Mouse (Mus musculus): ENCODE results near the gene Tex12.

The Tex12 gene

DNA sequence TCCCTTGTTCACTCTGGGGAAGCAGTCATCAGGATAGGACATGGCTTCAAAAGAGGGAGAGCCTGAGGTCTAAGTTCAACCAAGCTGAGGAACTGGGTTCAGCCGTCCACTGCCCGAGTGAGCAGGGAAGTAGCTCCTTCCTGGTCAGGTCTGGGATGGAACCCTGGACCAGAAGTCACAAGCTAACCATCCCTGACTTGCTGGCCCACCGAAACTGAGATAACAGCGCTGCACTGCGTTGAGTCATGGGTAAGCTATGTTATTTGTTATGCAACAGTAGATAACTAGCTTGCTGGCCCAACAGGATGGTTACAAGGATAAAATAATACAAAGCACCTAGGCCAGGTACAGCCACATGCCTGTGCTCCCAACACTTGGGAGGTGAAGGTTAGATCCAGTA is 45.7 kb downstream of the Tex12 start:
- DNase-seq (ENCODE audit: low read depth, low spot score) = no peak

DNA sequence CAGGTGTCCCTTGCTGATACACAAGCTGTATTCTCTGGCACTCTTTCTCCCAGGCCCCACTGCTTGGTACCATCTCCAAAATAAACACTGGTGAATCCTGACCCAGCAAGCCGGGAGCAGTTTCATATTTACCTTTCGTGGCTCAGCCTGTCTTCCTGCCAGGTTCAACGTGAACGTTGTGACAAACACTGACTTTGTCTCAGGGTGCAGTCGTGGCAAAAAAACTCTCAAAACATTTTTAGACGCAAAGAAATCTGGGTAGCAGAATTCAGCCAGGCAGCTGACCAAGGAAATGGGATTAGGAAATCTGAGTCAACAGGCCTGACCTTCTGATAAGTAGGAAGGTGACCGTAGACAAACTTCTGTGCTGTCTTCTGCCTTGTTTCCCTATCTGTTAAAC is 53.6 kb downstream of the Tex12 start:
- DNase-seq (ENCODE audit: low read depth, low spot score) = peak; percentile 46
